Mouse (Mus musculus): ENCODE measurements around the gene Ncstn.
A peak's percentile ranks its signal among the peaks of the same experiment; 100 is the strongest.

The Ncstn gene

DNA sequence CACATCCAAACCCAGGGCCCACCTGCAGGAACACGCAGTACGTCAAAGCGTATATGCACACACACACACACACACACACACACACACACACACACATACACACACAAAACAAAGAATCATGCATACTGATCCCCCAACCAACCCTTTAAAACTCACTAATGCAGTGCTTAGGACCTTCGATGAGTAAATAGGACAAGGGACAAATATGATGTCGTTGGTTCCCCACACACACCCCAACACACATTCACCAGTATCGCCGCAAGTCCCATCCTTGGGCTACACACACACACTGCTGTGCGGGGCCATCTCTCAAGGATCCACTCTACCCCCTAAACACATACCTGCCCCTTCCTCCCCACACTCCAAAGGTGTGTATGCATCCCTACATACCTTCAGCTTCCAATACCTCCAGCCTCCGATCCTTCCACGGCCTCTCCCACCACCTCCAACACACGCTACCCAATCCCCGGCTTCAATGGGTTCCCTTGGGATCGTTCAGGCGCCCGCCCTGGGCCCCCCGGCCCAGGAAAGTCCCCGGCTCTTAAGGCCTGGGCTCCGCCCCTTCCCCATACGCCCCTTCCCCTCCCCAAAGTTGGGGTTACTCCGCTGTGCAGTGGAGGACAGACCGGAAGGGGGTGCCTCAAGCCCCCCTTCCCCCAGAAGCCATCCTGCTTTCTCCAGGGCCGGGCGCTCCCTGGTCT is 56.2 kb downstream of the Ncstn start:
- no peak for DNase-seq

DNA sequence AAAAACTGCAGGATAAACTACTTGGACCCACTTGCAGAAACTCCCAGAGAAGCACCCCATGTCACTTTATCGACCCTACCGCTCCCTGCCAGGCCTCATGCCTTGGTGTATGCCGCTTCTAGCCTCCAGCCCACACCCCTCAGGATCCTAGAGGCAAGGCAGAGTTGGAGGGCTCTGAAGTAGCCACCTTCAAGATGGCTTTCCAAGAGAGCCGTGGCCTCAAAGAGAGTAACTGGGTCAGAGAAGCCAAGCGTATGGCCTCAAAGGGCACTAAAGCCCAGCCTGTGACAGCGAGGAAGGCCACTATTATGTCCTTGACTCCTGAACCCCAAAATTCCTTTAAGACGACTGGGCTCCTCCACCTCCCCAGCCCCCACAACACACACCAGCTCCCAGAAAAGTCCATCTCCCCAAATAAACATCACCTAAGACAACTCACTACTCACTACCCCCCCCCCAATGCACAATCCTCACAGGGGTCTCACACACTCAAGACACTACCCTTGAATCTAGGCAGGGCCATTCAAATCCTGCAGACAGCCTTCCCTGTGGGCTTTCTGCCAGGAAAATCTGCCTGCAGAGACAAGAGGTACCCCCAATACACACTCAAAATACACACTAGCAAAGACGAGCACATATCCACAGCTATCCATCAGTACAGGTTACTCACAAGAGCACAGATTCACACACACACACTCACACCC is 57.2 kb downstream of the Ncstn start:
- DNase-seq: no peak

DNA sequence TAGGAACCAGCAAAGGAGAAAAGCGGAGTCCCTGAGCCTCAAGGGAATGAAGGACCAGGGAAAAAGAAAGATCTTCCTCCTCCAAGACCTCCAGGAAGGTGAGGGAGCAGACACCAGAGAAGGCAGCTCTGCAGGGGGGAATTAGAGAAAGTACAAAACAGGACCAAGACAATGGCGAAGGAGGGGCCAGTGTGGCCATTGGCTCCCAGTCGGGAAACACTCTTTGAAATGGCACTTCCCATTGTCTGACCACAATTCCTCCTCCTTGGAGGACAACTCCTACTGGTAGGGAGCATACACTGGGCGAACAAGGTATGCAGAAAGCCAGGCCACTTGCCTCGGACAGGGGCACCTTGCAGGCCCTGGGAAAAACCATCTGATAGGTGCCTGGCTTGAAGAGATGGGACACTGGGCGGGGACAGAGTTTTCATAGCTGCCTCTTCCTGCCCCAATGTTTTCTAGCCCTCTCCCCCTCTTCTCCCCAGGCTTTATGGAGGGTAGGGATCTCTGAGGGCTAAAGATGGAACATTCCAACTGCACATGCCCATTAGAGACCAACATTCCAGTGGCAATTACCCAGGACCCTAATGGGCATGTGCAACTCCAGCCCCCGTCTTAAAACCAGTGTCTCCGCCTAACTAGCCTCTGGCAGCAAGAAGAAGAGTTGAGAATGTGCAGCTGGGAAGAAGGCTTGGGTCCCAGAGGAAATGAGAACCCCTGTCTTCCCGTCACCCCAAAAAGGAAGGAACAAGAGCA is 58.3 kb downstream of the Ncstn start:
- DNase-seq: no peak

DNA sequence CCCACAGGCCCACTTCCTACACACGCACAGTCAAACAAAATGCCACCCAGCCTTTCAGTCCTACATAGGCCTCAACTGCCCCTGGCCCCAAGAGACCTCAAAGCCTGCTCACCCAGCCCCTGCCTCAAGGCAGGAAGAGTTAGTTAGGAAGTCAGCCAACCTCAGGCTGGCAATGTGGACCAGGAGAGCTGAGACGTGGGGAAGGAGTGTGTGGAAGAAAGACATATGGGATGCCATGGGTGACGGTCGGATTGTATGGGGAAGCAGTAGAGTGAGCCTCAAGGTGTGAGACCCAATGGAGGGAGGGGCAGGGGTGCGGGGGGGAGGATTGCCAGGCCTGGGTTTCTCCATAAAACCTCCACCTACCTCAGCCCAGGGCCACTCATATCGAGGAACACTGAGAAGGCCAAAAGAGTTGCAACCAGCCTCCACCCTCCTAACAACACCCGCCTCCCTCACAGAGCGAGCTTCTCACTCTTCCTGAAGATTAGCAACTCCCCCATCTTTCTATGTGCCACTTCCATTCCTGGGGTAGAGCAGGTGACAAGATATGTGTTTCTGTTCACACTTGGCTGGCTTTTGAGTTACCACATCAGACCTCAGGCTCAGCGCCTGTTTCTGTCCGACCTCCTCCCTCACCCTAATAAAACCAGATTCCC is 62.6 kb downstream of the Ncstn start:
- peak; percentile 35 for DNase-seq

DNA sequence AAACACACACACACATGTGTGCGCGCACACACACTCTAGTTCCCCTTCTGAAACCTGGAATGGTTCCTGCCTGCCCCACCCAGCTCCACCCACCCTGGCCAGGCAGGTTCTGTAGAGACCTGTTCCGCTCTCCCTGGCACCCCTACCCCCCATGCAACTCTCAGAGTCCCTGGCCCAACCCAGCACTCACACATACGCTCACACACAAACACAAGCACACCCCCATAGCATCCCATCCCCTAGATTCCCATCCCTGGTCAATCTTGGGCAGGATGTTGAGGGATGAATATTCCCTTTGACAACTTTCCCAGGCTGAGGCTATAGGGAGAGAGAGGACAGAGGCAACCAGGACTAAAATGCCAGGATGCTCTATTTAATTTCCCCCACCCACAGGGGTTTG is 63.3 kb downstream of the Ncstn start:
- DNase-seq: no peak

DNA sequence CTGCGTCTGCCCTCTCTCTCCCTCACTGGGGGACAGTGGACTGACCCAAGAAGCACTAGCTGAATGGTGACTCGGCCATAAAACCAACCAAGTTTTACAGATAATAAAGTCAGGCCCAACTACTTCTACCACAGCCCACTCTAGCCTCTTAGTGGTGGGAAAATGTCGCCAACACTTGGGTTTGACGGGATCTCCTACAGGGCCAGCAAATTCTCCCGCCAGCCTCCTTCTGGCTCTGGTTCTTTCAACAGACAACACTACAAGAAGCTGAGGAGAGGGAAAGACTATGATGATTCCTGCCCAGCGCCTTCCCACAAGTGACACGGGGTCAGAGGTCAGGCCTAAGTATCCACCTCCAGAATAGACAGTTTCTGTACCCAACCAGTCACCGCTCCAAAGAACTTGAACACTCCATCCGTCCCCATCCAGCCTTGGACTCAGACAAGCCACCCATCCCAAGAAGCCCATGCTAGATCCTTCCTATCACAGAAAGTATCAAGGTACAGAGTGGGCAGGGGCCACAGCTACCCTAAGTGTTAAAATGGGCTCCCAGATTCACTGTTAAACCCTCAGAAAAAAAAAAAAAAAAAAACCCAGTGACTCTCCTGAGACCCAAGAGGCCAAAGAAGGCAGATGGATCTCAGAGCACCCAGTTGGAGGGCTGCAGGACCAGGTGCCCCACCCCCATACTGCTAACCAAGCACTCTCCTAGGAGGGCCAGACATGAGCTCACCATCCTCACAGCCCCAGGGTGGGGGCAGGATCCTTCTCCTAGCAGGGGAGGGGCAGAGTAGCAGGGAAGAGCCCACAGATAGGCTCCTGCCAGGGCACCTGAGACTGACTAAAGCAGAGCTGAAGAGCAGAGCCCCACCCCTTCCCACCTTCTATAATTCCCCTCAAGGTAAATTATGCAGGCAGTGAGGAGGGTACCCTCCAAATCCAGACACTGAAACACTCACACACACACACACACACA is 64.0 kb downstream of the Ncstn start:
- no peak for DNase-seq

DNA sequence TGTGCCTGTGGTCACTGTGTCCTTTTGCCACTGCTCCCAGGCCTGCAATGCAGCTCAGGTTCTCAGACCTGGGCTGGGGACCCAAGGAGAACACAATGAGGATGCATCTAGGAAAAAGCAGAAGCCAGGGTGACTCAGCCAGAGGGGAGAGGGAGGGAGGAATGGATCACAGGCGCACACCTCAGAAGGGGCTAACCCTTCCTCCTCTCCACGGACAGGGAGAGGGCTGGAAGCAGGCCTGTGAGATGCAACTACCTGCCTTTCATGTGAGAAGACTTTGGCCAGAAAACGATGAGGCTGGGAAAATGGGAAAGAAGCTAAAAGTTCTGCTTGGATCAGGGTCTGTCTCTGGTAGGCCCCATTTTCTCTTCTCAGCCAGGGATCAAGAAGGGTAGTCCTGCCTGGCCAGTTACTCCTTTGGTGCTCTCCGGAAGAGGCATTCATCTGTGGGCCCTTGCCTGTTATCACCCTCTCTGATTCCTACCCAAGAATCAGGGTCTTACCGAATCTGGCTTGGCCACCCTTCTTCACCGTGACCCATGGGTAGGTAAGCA is 65.0 kb downstream of the Ncstn start:
- no peak for DNase-seq

DNA sequence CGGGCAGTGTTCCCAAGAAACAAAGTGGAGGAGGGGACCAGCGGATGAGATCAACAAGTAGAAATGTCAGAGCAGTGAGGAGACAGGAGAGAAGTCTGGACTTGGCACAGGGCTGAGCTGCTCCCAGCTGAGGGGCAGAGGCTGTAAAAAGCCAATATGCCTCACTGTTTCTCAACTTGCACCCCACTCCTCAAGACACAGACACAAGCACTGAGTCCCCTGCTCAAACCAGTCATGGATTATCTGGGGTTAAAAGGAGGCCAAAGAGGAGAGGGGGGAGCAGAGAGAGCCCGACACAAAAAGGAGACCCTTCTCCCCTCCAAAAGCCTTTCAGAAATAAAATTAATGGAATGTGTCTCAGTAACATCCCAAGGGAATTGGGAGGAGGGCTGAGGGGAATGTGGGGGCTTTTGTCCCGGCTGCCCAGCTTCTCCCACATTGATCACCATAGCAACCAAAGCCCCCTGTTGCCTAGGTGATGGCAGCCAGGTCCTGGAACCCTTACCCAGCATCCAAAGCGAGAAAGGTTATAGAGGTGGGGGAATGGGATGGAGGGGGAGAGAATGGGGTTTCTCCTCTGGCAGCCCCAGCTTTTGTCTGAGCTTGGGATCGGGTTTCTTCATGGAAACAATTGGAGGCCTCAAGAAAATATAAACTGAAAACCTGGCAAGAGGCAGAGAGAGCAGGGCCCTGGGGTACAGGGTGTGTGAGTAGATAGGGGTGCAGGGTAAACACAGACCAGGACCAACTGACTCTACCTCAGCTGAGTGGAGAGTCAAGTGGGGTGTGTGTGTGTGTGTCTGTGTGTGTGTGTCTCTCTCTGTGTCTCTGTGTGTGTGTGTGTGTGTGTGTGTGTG is 65.7 kb downstream of the Ncstn start:
- no peak for DNase-seq

DNA sequence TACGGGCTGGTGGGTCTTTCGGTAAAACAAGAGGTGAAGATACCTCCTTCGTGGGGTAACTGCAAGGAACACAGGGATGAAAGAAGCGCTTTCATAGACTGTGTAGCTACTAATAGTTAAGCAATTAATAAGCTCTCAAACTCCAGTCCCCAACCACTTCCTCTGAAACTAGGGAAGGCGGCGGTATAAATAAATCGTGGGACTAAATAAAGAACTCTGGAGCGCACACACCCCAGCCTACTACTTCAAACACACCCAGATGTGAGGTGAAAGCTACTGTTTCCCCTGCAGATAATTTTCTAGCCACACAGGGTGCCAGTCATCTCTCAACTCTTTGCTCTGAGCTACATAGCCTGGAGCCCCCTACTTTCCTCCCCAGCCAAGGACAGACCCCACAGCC is 66.6 kb downstream of the Ncstn start:
- DNase-seq: peak; percentile 37

Measured in right cerebral cortex, adult 18-20 months (tissue).